Mouse (Mus musculus): ENCODE data around the gene Cdh18.
"Not testable (repeated sequence)": the region's sequence is repeated elsewhere in the genome, so short reads cannot be mapped to it uniquely, and the experiment has no call there.

Cdh18 gene

DNA sequence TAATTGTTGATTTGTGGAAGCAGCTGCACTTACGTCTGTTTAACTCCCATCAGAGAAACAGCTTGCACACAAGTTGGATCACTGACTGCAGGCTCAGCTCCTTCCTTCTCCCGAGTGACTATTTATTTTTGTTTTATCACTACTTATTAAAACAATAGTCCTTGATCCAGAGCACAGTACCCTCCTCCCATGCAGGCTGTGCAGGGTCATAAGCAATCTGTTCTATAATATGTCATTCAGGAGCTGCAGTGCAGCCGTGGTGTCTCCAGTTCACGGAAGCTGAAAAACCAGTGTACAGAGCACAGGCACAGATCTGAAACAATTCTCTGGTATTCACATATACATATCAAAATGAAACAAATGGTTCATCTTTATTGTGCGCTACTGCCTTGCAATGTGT lies 625.8 kb downstream of the Cdh18 start:
- DNase-seq (ENCODE audit: low read depth, low spot score): no peak

GRCm38 (mm10) chr15:23212068-23212467 lies 663.2 kb downstream of the Cdh18 start:
- no peak for DNase-seq (ENCODE audit: low read depth, low spot score)

GRCm38 (mm10) chr15:23230616-23231015 lies 681.8 kb downstream of the Cdh18 start:
- no peak for DNase-seq (ENCODE audit: low read depth, low spot score)

- DNase-seq (ENCODE audit: low read depth, low spot score): no peak
Measured at GRCm38 (mm10) chr15:23257751-23258440, 709.1 kb downstream of the Cdh18 start.

- DNase-seq (ENCODE audit: low read depth, low spot score): no peak
Measured at GRCm38 (mm10) chr15:23278421-23278820, 729.6 kb downstream of the Cdh18 start.

DNA sequence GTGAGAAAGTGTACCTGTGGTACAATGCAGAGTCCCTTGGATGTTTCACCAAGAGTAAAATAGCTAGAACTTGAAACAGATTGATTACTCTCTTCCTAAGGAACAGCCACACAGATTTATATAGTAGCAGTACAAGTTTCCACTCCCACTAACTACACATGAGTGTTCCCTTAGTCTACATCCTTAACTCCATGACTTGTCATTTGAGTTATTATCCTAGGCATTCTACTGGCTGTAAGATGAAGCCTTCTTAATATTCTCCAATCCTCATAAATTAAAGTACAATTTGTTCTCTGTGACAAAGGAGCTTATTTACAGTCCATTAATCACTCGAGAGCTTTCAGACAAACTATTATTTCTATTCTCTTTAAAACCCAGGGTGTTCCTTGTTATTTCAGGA lies 756.2 kb downstream of the Cdh18 start:
- no peak for DNase-seq (ENCODE audit: low read depth, low spot score)

- no peak for DNase-seq (ENCODE audit: low read depth, low spot score)
Measured at GRCm38 (mm10) chr15:23316766-23317165, 767.9 kb downstream of the Cdh18 start.

DNA sequence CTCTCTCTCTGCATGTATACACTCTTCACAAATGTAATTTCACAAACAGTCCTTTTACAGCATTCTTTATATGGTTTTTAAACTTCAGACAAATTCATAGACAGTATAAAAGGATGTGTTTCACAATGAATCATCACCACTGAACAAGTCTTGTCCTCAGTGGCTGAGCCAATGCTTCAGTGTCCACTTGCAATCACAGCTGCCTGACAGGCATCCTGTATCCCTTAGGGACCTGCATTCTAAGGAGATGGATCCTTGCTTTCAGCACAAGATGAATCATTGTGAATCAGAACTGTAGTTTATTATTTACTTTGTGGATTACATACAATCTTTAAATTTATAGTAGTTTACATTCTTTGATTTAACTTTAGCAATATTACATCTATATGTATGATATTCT lies 768.6 kb downstream of the Cdh18 start:
- DNase-seq (ENCODE audit: low read depth, low spot score): no peak

GRCm38 (mm10) chr15:23340338-23340737 lies 791.5 kb downstream of the Cdh18 start:
- not testable (repeated sequence) for DNase-seq (ENCODE audit: low read depth, low spot score)

DNA sequence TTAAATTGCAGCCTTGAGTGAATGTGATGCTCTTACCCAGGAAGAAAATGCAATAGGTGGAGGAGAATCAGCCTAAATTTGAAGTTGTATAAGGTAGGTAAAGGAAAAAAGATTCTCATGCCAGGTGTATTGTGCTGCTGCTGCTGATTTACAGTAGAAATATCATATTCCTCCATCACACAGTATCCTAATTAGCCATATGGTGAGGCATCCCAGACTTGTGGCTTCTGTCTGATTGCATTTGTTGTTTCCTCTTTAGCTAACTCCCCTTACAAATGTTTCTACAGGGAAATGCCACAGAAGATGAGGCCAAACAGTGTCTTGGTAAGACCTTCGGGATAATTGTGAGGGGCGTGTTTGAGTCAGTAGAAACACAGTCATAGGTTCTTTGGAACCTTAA lies 802.3 kb downstream of the Cdh18 start:
- DNase-seq (ENCODE audit: low read depth, low spot score): no peak

DNA sequence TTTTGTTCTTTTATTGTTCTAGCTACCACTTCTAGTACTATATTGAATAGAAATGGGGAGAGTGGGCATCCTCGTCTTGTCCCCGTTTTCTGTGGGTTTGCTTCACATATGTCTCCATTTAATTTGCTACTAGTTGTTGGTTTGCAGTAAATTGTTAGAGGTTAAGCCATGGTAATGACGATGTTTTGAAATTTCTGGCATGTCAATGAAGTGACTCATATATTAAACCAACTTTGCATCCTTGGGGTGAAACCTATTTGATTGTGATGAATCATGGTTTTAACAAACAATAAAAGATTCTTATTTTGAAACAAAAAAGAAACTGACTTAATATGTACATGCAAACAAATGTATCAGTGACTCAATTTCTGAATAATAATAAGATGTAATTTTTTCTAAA lies 817.5 kb downstream of the Cdh18 start:
- DNase-seq (ENCODE audit: low read depth, low spot score): no peak

DNA sequence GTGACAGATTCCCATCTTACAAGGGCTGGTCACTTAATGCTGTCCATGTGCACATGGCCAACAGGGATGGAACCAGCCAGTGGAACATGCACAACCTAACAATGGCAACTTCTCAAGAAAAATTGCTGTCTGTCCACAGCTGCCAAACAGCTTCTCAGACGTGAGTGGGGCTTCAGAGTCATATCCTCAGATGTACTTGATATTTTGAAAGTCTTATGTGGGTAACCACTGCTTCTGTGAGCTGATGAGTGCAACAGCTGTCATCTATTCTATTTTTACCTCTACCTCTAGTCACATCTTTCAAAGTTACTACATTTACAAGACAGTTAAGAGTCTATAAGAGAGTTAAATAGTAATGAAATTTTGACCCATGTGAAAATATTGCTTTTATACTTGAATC lies 818.9 kb downstream of the Cdh18 start:
- DNase-seq (ENCODE audit: low read depth, low spot score): no peak

DNA sequence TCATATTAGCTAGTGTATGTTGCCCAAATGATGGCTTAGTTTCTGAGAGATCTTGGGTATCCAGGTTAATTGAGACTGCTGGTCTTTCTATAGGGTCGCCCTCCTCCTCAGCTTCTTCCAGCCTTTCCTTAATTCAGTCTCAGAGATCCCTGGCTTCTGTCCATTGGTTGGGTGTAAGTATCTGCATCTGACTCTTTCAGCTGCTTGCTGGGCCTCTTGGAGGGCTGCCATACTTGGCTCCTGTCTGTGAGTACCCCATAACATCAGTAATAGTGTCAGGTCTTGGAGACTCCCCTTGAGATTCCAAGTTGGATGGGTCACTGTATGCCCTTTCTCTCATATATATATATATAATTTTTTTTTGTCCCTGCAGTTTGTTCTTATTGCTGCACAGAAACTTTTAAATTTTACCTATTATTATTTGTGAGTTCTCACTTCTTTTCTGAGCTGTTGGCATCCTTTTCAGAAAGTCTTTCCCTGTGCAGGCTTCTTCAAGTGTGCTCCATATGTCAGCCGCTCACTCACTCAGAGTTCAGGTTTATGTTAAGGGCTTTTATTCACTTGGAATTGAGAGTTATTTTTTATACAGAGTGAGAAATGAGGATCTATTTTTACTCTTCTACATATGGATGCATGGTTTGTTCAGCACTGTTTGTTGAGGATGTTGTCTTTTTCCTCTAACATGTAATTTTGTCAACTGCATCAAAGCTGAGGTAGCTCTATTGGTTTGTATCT lies 829.4 kb downstream of the Cdh18 start:
- DNase-seq (ENCODE audit: low read depth, low spot score): no peak

DNA sequence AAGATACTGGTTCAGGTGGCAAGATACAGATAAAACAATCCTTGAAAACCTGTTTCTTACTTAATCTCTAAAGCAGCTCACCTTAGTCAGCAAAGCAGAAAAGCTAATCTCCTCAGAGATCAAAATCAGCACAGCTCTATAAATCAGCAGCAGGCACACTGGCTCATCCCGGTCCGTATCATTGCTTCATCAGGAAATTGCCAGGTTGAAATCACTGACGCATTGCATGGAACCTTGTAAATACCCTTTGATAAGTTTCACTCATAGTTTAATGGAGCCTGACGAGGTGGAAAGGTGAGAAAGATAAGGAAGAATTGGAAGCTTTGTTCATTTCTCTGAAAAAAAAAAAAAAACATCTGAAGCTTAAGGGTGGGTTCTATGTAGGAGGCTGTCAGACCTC lies 837.0 kb downstream of the Cdh18 start:
- DNase-seq (ENCODE audit: low read depth, low spot score): no peak

GRCm38 (mm10) chr15:23396646-23397045 lies 847.8 kb downstream of the Cdh18 start:
- no peak for DNase-seq (ENCODE audit: low read depth, low spot score)

DNA sequence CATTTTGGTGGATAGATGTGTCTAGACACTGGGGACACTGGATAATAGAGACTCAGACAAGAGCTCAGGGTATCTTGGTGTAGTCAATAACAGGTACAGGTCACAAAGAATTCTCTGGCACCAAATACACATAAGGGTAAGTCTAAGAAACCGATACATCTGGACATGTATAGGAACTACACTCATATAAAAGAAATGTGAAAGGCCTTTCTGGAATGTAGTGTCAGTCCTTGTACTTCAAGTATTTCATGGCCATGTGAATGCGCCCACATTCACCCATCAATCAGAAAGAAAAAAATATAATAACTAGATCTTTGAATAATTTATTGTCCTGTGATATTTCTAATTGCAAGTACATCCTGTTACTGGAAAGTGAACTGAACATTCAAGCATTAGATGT lies 855.0 kb downstream of the Cdh18 start:
- no peak for DNase-seq (ENCODE audit: low read depth, low spot score)

DNA sequence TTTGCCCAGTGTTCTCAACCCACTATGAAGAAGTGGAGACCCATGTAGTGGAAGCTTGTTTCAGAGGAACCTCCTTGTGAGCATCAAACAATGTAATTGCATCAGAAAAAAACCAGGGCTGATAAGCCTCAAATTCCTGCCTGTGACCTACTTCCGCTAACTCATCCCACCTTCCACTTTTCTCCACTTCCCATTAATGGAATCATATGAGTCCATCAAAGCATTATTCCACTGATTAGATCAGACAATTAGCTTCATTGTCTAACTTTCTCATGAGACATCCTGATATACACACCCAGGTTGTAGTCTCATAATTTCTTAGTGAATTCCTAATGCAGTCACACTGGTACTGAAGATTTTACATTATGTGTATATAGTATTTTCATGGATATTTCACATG lies 859.4 kb downstream of the Cdh18 start:
- DNase-seq (ENCODE audit: low read depth, low spot score): no peak

GRCm38 (mm10) chr15:23416450-23417080 lies 867.7 kb downstream of the Cdh18 start:
- DNase-seq (ENCODE audit: low read depth, low spot score): no peak

DNA sequence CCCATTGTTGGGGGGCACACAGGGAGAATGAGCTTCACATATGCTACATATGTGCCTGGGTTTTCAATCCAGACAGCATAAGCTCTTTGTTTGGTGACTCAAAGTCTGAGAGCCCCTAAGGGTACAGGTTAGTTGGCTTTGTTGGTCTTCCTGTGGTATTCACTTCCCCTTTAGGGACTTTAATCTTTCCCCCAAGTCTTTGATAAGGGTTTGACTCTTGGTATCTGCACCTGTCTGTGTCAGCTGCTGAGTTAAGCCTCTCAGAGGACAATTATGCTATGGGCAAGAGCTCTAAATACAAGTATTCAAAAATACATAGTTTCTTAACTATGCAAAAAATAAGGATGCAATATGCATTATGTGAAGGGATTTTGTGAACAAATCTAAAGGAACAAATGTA lies 869.3 kb downstream of the Cdh18 start:
- no peak for DNase-seq (ENCODE audit: low read depth, low spot score)

DNA sequence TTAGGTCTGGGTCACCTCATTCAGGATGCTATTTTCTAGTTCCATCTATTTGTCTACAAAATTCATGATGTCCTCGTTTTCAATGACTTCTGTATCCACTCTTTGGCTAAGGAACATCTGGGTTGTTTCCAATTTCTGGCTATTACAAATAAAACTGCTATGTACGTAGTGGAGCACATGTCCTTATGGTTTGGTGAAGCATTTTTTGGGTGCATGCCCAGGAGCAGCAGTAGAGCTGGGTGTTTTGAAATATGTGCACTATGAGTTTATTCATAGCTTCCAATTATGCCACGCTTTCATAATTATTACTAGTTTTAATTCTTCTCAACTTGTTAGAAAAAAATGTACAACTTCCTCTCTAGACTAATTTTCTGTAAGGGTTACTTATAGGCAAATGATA lies 871.2 kb downstream of the Cdh18 start:
- no peak for DNase-seq (ENCODE audit: low read depth, low spot score)

GRCm38 (mm10) chr15:23430021-23430420 lies 881.2 kb downstream of the Cdh18 start:
- no peak for DNase-seq (ENCODE audit: low read depth, low spot score)

GRCm38 (mm10) chr15:23448542-23448941 lies 899.7 kb downstream of the Cdh18 start:
- DNase-seq (ENCODE audit: low read depth, low spot score): no peak

- DNase-seq (ENCODE audit: low read depth, low spot score): no peak
Measured at GRCm38 (mm10) chr15:23452098-23452625, 903.3 kb downstream of the Cdh18 start.

Data from CD4-positive helper T cell, adult 2 months (primary cell).